ENCODE assay signal across 8 mouse cellular contexts in genomic region chr6:31356444-31357191, GRCm38 (mm10). TPM values are rescaled to one million over a fixed set of nuclear protein-coding genes. Genes with fewer than 3 reads are reported as not detected.
DNase-seq lines count a peak whose midpoint lies in the region; ATAC-seq and TF ChIP-seq lines count a peak whose summit lies in the region.

No protein-coding gene starts in this region.

- no peak overlapping the region for H3K4me2 ChIP-seq in forebrain, embryonic 12.5 days
- H3K4me2 ChIP-seq in forebrain, postnatal 0 days (ENCODE audit: low read depth): no peak overlapping the region
- no peak overlapping the region for H3K4me2 ChIP-seq in liver, postnatal 0 days (ENCODE audit: low read depth, low read length)
- no peak overlapping the region for H3K4me2 ChIP-seq in liver, embryonic 12.5 days
- no peak overlapping the region for H3K4me2 ChIP-seq in hindbrain, embryonic 14.5 days (replicated peaks)

- H3K4me3 ChIP-seq in forebrain, embryonic 12.5 days (replicated peaks): no peak overlapping the region
- no peak overlapping the region for H3K4me3 ChIP-seq in forebrain, postnatal 0 days (ENCODE audit: low read depth, low read length)
- no peak overlapping the region for H3K4me3 ChIP-seq in liver, postnatal 0 days (ENCODE audit: low read depth, low read length)
- no peak overlapping the region for H3K4me3 ChIP-seq in liver, embryonic 12.5 days
- no peak overlapping the region for H3K4me3 ChIP-seq in hindbrain, embryonic 14.5 days (replicated peaks; ENCODE audit: low read length)

- H3K36me3 ChIP-seq in forebrain, embryonic 12.5 days (replicated peaks): no peaks in the 10 kb centered on the region
- H3K36me3 ChIP-seq in forebrain, postnatal 0 days (ENCODE audit: insufficient read depth): no peaks in the 10 kb centered on the region
- no peaks in the 10 kb centered on the region for H3K36me3 ChIP-seq in liver, postnatal 0 days (replicated peaks; ENCODE audit: insufficient read depth, low read length)
- H3K36me3 ChIP-seq in liver, embryonic 12.5 days: no peaks in the 10 kb centered on the region
- no peaks in the 10 kb centered on the region for H3K36me3 ChIP-seq in hindbrain, embryonic 14.5 days (replicated peaks; ENCODE audit: control insufficient read depth, insufficient read depth)

- H3K27me3 ChIP-seq in forebrain, embryonic 12.5 days: no peaks in the 10 kb centered on the region
- H3K27me3 ChIP-seq in forebrain, postnatal 0 days (ENCODE audit: insufficient read depth, low read length): no peaks in the 10 kb centered on the region
- no peaks in the 10 kb centered on the region for H3K27me3 ChIP-seq in liver, postnatal 0 days (ENCODE audit: insufficient read depth, low read length)
- H3K27me3 ChIP-seq in liver, embryonic 12.5 days (replicated peaks): no peaks in the 10 kb centered on the region; the same call in 1 of the 2 replicates
- no peaks in the 10 kb centered on the region for H3K27me3 ChIP-seq in hindbrain, embryonic 14.5 days (ENCODE audit: control insufficient read depth, insufficient read depth, low read length)

- TF ChIP-seq EP300 in liver, postnatal 0 days (IDR thresholded peaks at IDR 0.05; ENCODE audit: low read depth): no peak

- TF ChIP-seq CTCF in forebrain, postnatal 0 days (IDR thresholded peaks at IDR 0.05; ENCODE audit: low read depth): no peak
- TF ChIP-seq CTCF in liver, postnatal 0 days (IDR thresholded peaks at IDR 0.05; ENCODE audit: low read depth): no peak

- no peaks in the 10 kb centered on the region for H3K4me1 ChIP-seq in forebrain, embryonic 12.5 days
- H3K4me1 ChIP-seq in forebrain, postnatal 0 days (ENCODE audit: insufficient read depth): no peaks in the 10 kb centered on the region
- H3K4me1 ChIP-seq in liver, postnatal 0 days (ENCODE audit: insufficient read depth): no peaks in the 10 kb centered on the region
- no peaks in the 10 kb centered on the region for H3K4me1 ChIP-seq in liver, embryonic 12.5 days
- H3K4me1 ChIP-seq in hindbrain, embryonic 14.5 days (replicated peaks; ENCODE audit: control insufficient read depth, insufficient read depth, low read length): peaks cover 10% of the 10 kb centered on the region

- no peaks in the 10 kb centered on the region for H3K9me3 ChIP-seq in forebrain, embryonic 12.5 days
- no peaks in the 10 kb centered on the region for H3K9me3 ChIP-seq in forebrain, postnatal 0 days (ENCODE audit: low read length)
- no peaks in the 10 kb centered on the region for H3K9me3 ChIP-seq in liver, postnatal 0 days (ENCODE audit: low read length)
- H3K9me3 ChIP-seq in liver, embryonic 12.5 days (replicated peaks): no peaks in the 10 kb centered on the region
- no peaks in the 10 kb centered on the region for H3K9me3 ChIP-seq in hindbrain, embryonic 14.5 days (ENCODE audit: control insufficient read depth, low read length)

- ATAC-seq in forebrain, embryonic 12.5 days (ENCODE audit: low FRiP score): no peak
- no peak for ATAC-seq in forebrain, postnatal 0 days
- peak; percentile 33 for ATAC-seq in liver, postnatal 0 days
- ATAC-seq in liver, embryonic 12.5 days: no peak
- ATAC-seq in hindbrain, embryonic 14.5 days (ENCODE audit: low FRiP score): no peak

- H3K9ac ChIP-seq in forebrain, embryonic 12.5 days: no peak overlapping the region
- no peak overlapping the region for H3K9ac ChIP-seq in forebrain, postnatal 0 days
- H3K9ac ChIP-seq in liver, postnatal 0 days (replicated peaks): no peak overlapping the region
- H3K9ac ChIP-seq in liver, embryonic 12.5 days: no peak overlapping the region
- H3K9ac ChIP-seq in hindbrain, embryonic 14.5 days: no peak overlapping the region

- no peak for DNase-seq in forebrain, postnatal 0 days
- no peak for DNase-seq in liver, postnatal 0 days
- DNase-seq in hindbrain, embryonic 14.5 days (ENCODE audit: low spot score): no peak
- peak; percentile 25 to 33 for DNase-seq in right cerebral cortex, adult 2 months (ENCODE audit: low spot score in 2 of 2)
- DNase-seq in embryo, embryonic 9.5 days (ENCODE audit: extremely low spot score): no peak
- no peak for DNase-seq in urinary bladder, postnatal 25 days (ENCODE audit: low spot score)

- 0 out of 2 replicates have a peak overlapping the region, but pooled peaks have one; percentile 2 for H3K27ac ChIP-seq in forebrain, embryonic 12.5 days
- H3K27ac ChIP-seq in forebrain, postnatal 0 days (ENCODE audit: low read depth, low read length): no peak overlapping the region
- no peak overlapping the region for H3K27ac ChIP-seq in liver, postnatal 0 days (ENCODE audit: low read depth)
- no peak overlapping the region for H3K27ac ChIP-seq in liver, embryonic 12.5 days
- H3K27ac ChIP-seq in hindbrain, embryonic 14.5 days: peak overlapping the region; percentile 3; the same call in 1 of the 2 replicates

- WGBS in forebrain, embryonic 12.5 days: 87% methylated on average over 26 of the region's 26 CpGs
- 79% methylated on average over 26 of the region's 26 CpGs for WGBS in forebrain, postnatal 0 days
- 75% methylated on average over 26 of the region's 26 CpGs for WGBS in liver, postnatal 0 days (ENCODE audit: insufficient replicate concordance)
- WGBS in liver, embryonic 12.5 days (ENCODE audit: insufficient replicate concordance): 74% methylated on average over 26 of the region's 26 CpGs
- WGBS in hindbrain, embryonic 14.5 days: 72% methylated on average over 26 of the region's 26 CpGs

RNA-seq across cellular contexts. Expression of gene Mkln1, which starts 41.9 kb away (rescaled TPM):
- polyA plus RNA-seq in forebrain, embryonic 12.5 days (2016; fragmentation: Nextera tagmentation; extraction: Ambion mirVana): 187 and 208 TPM in 2 replicates
- total RNA-seq in forebrain, postnatal 0 days (2014; rRNA removed): 93.2 and 119 TPM in 2 replicates
- 84.1 and 93.5 TPM in 2 replicates for polyA plus RNA-seq in forebrain, postnatal 0 days (2015; fragmentation: Nextera tagmentation; extraction: Ambion mirVana)
- polyA plus RNA-seq in liver, postnatal 0 days (2015; fragmentation: Nextera tagmentation; extraction: Ambion mirVana): 95.7 and 103 TPM in 2 replicates
- polyA plus RNA-seq in liver, embryonic 12.5 days (2016; fragmentation: Nextera tagmentation; extraction: Ambion mirVana): 175 and 177 TPM in 2 replicates
- 131 and 136 TPM in 2 replicates for polyA plus RNA-seq in hindbrain, embryonic 14.5 days (2014; fragmentation: Nextera tagmentation; extraction: Ambion mirVana)

Comparison
In these comparisons a context has a peak if more than half of its experiments do, and no peak if none do; other contexts are left out.
1. H3K27ac ChIP-seq: peak in forebrain, embryonic 12.5 days (single experiment) and hindbrain, embryonic 14.5 days (single experiment); none in forebrain, postnatal 0 days (single experiment), liver, postnatal 0 days (single experiment) and liver, embryonic 12.5 days (single experiment).
2. DNase-seq: peak in right cerebral cortex, adult 2 months (2 of 2); none in forebrain, postnatal 0 days (single experiment), liver, postnatal 0 days (single experiment), hindbrain, embryonic 14.5 days (single experiment), embryo, embryonic 9.5 days (single experiment) and urinary bladder, postnatal 25 days (single experiment).